Mouse (Mus musculus): ENCODE measurements around the gene Pgam2. TPM values are rescaled to one million over a fixed set of nuclear protein-coding genes. Genes with fewer than 3 reads are reported as not detected.

The Pgam2 gene
- polyA plus RNA-seq, 1 experiment: 1.5 TPM

DNA sequence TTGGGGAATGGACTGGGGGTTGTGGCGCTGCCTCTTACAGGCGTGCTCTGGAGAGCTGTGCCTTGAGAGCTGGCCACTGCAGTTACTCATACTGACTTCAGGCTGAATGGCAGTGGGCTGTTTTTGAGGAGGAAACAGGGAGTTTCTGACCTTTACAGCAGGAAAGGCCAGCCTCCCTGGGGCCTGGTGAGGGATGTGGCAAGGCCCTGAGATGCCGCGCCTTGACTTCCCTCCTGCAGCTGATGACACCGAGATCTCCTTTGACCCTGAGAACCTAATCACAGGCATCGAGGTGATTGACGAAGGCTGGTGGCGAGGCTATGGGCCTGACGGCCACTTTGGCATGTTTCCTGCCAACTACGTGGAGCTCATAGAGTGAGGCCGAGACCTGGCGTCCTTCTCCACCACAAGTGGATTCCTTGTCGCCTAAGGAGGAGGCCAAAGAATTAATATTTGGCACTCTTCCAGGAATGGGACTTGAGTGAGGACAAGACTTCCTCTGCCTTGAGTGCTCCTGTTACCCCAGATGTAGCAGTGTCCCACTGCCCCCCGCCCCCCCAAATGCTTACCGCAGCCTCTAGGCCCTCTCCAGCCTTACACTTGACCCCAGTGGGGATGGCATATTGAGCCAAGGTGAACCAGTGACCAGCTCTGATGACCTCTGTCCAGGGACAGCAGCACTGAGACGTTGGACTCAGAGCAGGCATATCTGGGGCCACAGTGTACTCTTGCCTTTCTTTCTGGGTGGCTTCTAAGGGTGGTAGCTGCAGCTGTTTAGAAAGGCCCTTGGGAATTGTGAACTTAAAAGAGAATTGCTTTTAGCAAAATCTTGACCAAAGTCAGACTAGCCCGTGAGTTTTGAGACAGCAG, 3.7 kb downstream of the Pgam2 start:
- Histone ChIP-seq H3K27ac (ENCODE audit: insufficient read depth, low read length) (no peak overlapping the region), H3K27me3 (ENCODE audit: control insufficient read depth, insufficient read depth, low read length) (no peaks in the 10 kb centered on the region), H3K4me1 (ENCODE audit: control insufficient read depth, insufficient read depth, insufficient read length) (peaks cover 10% of the 10 kb centered on the region; the same call in 1 of the 2 replicates), H3K36me3 (ENCODE audit: control insufficient read depth, insufficient read depth, low read length) (peaks cover 59% of the 10 kb centered on the region), H3K4me3 (ENCODE audit: extremely low read depth, insufficient read depth, insufficient read length) (no peak overlapping the region)
- DNase-seq (ENCODE audit: low read depth in 1 of 2, low spot score in 2 of 2): no peak
- TF ChIP-seq POLR2A (IDR thresholded peaks at IDR 0.05; ENCODE audit: low read depth, low read length) (no peak), CTCF (IDR thresholded peaks at IDR 0.05; ENCODE audit: extremely low read depth, insufficient read depth, insufficient read length, insufficient replicate concordance) (no peak)
- WGBS: 84% methylated on average over 17 of the region's 17 CpGs

DNA sequence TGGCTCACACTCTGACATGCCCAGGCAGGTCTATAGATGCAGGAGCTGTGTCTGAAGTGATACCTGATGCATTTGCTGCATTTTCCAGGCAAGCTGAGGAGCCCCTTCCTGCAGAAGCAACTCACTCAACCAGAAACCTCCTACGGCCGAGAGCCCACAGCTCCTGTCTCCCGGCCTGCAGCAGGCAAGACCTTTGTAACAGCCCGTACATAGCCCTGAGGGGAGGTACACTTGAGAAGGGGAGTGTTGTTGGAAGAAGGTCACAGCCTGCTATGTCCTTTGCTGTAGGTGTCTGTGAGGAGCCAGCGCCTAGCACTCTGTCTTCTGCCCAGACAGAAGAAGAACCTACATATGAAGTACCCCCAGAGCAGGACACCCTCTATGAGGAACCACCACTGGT, 5.6 kb downstream of the Pgam2 start:
- H3K4me1 ChIP-seq (ENCODE audit: control insufficient read depth, insufficient read depth, insufficient read length): peaks cover 8% of the 10 kb centered on the region; the same call in 1 of the 2 replicates
- DNase-seq (ENCODE audit: low read depth in 1 of 2, low spot score in 2 of 2): no peak
- WGBS: 91% methylated on average over 5 of the region's 5 CpGs
- no peak overlapping the region for H3K27ac ChIP-seq (ENCODE audit: insufficient read depth, low read length)
- no peak overlapping the region for H3K4me3 ChIP-seq (ENCODE audit: extremely low read depth, insufficient read depth, insufficient read length)
- H3K36me3 ChIP-seq (ENCODE audit: control insufficient read depth, insufficient read depth, low read length): peaks cover 69% of the 10 kb centered on the region
- TF ChIP-seq POLR2A (IDR thresholded peaks at IDR 0.05; ENCODE audit: low read depth, low read length) (no peak), CTCF (IDR thresholded peaks at IDR 0.05; ENCODE audit: extremely low read depth, insufficient read depth, insufficient read length, insufficient replicate concordance) (no peak)
- H3K27me3 ChIP-seq (ENCODE audit: control insufficient read depth, insufficient read depth, low read length): no peaks in the 10 kb centered on the region

DNA sequence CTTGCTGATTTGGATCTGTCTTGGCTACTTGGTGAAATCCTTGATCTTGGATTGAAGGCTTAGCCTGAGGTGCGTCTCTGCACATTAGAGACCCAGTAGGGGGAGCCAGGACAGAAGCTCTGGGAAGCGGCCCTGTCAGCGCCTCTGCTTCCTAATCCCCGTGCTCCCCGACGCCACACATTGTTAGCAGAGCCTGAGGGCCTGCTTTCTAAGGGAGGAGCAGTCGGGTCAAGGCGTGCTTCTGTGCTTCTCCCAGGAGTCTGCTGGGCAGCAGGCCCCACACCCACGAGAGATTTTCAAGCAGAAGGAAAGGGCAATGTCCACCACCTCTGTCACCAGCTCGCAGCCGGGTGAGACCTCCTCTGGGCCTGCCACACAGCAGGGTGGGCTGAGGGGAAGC, 6.2 kb downstream of the Pgam2 start:
- peaks cover 71% of the 10 kb centered on the region for H3K36me3 ChIP-seq (ENCODE audit: control insufficient read depth, insufficient read depth, low read length)

DNA sequence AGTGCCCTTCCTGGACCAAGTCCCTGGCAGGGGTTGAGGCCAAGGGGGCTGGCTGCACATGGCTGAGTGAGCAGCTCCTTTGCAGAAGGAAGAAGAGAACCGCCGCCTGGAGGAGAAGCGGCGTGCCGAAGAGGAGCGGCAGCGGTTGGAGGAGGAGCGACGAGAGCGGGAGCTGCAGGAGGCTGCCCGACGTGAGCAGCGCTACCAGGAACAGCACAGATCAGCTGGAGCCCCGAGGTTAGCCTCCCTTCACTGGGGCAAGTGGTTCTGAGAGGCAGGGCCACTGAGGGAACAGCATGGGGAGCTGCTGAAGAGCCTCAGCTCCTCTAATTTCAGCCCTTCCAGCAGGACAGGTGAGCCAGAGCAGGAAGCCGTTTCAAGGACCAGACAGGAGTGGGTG, 6.6 kb downstream of the Pgam2 start:
- 91% methylated on average over 15 of the region's 15 CpGs for WGBS
- Histone ChIP-seq H3K27ac (ENCODE audit: insufficient read depth, low read length) (no peak overlapping the region), H3K27me3 (ENCODE audit: control insufficient read depth, insufficient read depth, low read length) (no peaks in the 10 kb centered on the region), H3K36me3 (ENCODE audit: control insufficient read depth, insufficient read depth, low read length) (peaks cover 75% of the 10 kb centered on the region), H3K4me1 (ENCODE audit: control insufficient read depth, insufficient read depth, insufficient read length) (no peaks in the 10 kb centered on the region; the same call in 1 of the 2 replicates), H3K4me3 (ENCODE audit: extremely low read depth, insufficient read depth, insufficient read length) (no peak overlapping the region)
- no peak for DNase-seq (ENCODE audit: low read depth in 1 of 2, low spot score in 2 of 2)
- TF ChIP-seq CTCF (IDR thresholded peaks at IDR 0.05; ENCODE audit: extremely low read depth, insufficient read depth, insufficient read length, insufficient replicate concordance): no peak
- TF ChIP-seq POLR2A (IDR thresholded peaks at IDR 0.05; ENCODE audit: low read depth, low read length): no peak

More for the DNA sequence above, 6.2 kb downstream of the Pgam2 start:
- no peak overlapping the region for H3K27ac ChIP-seq (ENCODE audit: insufficient read depth, low read length)
- WGBS: 90% methylated on average over 11 of the region's 11 CpGs
- H3K4me1 ChIP-seq (ENCODE audit: control insufficient read depth, insufficient read depth, insufficient read length): peaks cover 2% of the 10 kb centered on the region; the same call in 1 of the 2 replicates
- DNase-seq (ENCODE audit: low read depth in 1 of 2, low spot score in 2 of 2): no peak
- H3K27me3 ChIP-seq (ENCODE audit: control insufficient read depth, insufficient read depth, low read length): no peaks in the 10 kb centered on the region
- TF ChIP-seq POLR2A (IDR thresholded peaks at IDR 0.05; ENCODE audit: low read depth, low read length): no peak
- TF ChIP-seq CTCF (IDR thresholded peaks at IDR 0.05; ENCODE audit: extremely low read depth, insufficient read depth, insufficient read length, insufficient replicate concordance): no peak
- H3K4me3 ChIP-seq (ENCODE audit: extremely low read depth, insufficient read depth, insufficient read length): no peak overlapping the region

DNA sequence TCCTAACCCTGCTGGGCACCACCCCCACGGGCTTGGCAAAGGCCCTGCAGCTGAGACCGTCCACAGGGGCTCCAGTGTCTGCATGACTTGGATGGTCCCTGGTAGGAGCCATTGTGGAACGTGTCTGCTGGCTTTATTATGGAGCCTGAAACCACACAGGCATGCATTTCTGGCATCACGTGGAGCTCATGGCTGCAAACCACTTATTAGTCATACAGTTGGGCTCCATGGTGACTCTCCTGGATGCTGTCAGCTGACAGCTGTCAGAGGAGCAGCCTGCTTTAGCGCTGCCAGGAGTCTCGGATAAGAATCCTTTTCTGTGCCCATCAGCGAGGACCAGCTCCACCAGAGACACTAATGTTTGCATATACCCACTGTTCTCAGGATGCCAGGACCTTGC, 7.8 kb downstream of the Pgam2 start:
- TF ChIP-seq POLR2A (IDR thresholded peaks at IDR 0.05; ENCODE audit: low read depth, low read length) (no peak), CTCF (IDR thresholded peaks at IDR 0.05; ENCODE audit: extremely low read depth, insufficient read depth, insufficient read length, insufficient replicate concordance) (no peak)
- H3K27ac ChIP-seq (ENCODE audit: insufficient read depth, low read length): no peak overlapping the region
- H3K36me3 ChIP-seq (ENCODE audit: control insufficient read depth, insufficient read depth, low read length): peaks cover 72% of the 10 kb centered on the region
- 91% methylated on average over 7 of the region's 7 CpGs for WGBS
- H3K27me3 ChIP-seq (ENCODE audit: control insufficient read depth, insufficient read depth, low read length): no peaks in the 10 kb centered on the region
- no peak overlapping the region for H3K4me3 ChIP-seq (ENCODE audit: extremely low read depth, insufficient read depth, insufficient read length)
- DNase-seq (ENCODE audit: low read depth in 1 of 2, low spot score in 2 of 2): no peak
- H3K4me1 ChIP-seq (ENCODE audit: control insufficient read depth, insufficient read depth, insufficient read length): peaks cover 4% of the 10 kb centered on the region; the same call in 1 of the 2 replicates

DNA sequence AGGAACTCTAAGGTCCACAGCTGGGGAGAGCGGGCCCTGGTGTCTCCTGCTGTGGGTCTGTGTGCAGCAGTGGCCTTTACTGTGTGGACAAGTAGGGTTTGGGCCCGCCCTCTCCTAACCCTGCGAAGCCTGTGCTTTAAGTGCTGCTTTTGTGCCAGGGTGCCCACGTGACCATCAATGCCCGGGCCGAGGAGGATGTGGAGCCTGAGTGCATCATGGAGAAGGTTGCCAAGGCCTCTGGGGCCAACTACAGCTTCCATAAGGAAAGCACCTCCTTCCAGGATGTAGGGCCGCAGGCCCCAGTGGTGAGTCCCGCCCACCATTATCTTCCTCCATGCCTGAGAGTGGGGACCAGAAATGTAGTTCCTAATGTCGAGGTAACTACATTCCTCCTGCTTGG, 8.2 kb downstream of the Pgam2 start:
- Histone ChIP-seq H3K4me1 (ENCODE audit: control insufficient read depth, insufficient read depth, insufficient read length) (peaks cover 6% of the 10 kb centered on the region; the same call in 1 of the 2 replicates), H3K27ac (ENCODE audit: insufficient read depth, low read length) (no peak overlapping the region)
- WGBS: 89% methylated on average over 9 of the region's 9 CpGs

DNA sequence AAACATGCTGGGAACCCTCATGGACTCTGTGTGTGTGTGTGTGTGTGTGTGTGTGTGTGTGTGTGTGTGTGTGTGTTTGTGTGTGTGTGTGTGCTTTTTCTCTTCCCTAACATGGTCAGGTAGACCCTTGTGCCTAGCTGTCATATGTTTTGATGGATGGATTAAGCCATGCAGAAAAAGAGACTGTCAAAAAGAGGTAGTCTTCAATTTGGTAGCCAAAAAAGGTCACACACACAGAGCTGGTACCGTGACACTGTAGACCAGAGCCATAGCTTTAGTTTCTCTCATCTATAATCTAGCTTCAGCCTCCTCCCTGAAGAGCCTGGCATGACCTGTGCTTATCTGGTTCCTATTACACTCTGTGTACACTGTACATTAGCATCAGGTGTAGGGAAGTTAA, 13.1 kb downstream of the Pgam2 start:
- peak overlapping the region; percentile 99 for H3K27ac ChIP-seq (ENCODE audit: insufficient read depth, low read length)

More for the DNA sequence above, 8.2 kb downstream of the Pgam2 start:
- no peak overlapping the region for H3K4me3 ChIP-seq (ENCODE audit: extremely low read depth, insufficient read depth, insufficient read length)
- no peaks in the 10 kb centered on the region for H3K27me3 ChIP-seq (ENCODE audit: control insufficient read depth, insufficient read depth, low read length)
- H3K36me3 ChIP-seq (ENCODE audit: control insufficient read depth, insufficient read depth, low read length): peaks cover 68% of the 10 kb centered on the region
- TF ChIP-seq POLR2A (IDR thresholded peaks at IDR 0.05; ENCODE audit: low read depth, low read length) (no peak), CTCF (IDR thresholded peaks at IDR 0.05; ENCODE audit: extremely low read depth, insufficient read depth, insufficient read length, insufficient replicate concordance) (no peak)
- DNase-seq (ENCODE audit: low read depth in 1 of 2, low spot score in 2 of 2): no peak

More for the DNA sequence above, 13.1 kb downstream of the Pgam2 start:
- 25% methylated on average over 1 of the region's 1 CpGs for WGBS
- Histone ChIP-seq H3K27me3 (ENCODE audit: control insufficient read depth, insufficient read depth, low read length) (no peaks in the 10 kb centered on the region), H3K4me3 (ENCODE audit: extremely low read depth, insufficient read depth, insufficient read length) (no peak overlapping the region), H3K36me3 (ENCODE audit: control insufficient read depth, insufficient read depth, low read length) (peaks cover 26% of the 10 kb centered on the region), H3K4me1 (ENCODE audit: control insufficient read depth, insufficient read depth, insufficient read length) (peaks cover 14% of the 10 kb centered on the region; the same call in 1 of the 2 replicates)
- DNase-seq (ENCODE audit: low read depth in 1 of 2, low spot score in 2 of 2): no peak
- TF ChIP-seq POLR2A (IDR thresholded peaks at IDR 0.05; ENCODE audit: low read depth, low read length): no peak
- TF ChIP-seq CTCF (IDR thresholded peaks at IDR 0.05; ENCODE audit: extremely low read depth, insufficient read depth, insufficient read length, insufficient replicate concordance): no peak
